Mouse (Mus musculus) testis, adult 2 months (tissue): ENCODE measurements around the gene Tuba8.

ENCODE experiments used
- CTCF ChIP-seq: fragments of 200-500 bp; IDR thresholded peaks from 2 replicates; pipeline ENCODE4 v1.5.1; 2012; ENCODE audit warnings: low read depth, mild to moderate bottlenecking, inconsistent platforms, low read length, moderate library complexity; ENCODE audit not compliant: control insufficient read depth, insufficient read depth, insufficient replicate concordance
- POLR2A ChIP-seq: fragments of 200-500 bp; IDR thresholded peaks from 2 replicates; pipeline ENCODE4 v1.6.1; 2012; ENCODE audit warnings: low read depth, mild to moderate bottlenecking, inconsistent platforms, low read length, moderate library complexity; ENCODE audit not compliant: control insufficient read depth

- TF ChIP-seq CTCF (no peak), POLR2A (no peak)
These were observed 15.4 kb upstream of the Tuba8 start for GRCm38 (mm10) chr6:121194956-121195731.
